Mouse (Mus musculus) ZHBTc4 (cell line): ENCODE data around the gene Slc25a22.

ENCODE experiments used
- DNase-seq: peaks from one replicate; pipeline ENCODE4 v3.0.0-alpha.2; 2011; ENCODE audit warnings: low read depth, low spot score

Slc25a22 gene

DNA sequence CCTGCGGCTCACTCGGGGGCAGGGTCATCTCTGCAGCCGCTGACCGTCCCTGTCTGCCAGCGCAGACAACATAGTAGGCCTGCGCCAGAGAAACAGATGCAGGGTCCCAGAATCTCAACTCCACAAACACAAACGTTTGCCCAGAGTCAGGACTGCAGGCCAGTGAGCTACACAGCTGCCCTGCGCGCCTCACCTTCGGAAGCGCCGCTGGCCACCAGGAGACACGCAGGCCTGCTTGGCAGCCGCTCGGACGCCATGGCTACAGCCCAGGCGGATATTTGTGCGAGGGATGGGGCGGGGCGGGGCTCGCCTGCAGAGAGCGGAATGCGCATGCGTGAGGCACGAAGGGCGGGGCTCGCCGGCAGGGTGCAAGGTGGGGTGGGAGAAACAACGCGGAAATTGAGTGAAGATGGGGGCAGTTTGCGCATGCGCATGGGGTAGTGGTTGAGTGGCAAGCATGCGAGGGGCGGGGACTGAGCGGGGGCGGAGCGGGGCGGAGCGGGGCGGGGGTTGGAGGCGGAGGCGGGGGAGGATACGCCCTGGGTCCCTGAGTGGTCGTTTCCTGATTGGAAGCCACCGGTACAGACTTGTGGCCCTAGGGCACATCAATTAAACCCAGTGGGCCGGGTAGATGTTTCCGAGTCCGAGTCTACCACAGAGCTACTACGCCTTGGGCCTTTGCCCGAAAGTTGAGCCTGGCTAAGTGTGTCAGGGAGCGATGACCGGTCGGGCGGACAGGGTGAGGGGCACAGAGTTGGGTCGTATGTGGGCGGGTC lies 23.7 kb downstream of the Slc25a22 start, which contains the start of gene Gatd1:
TSS of gene Gatd1 (minus strand) at position 328 of the 776 bp plus-strand sequence.
- peak; percentile 99 for DNase-seq

DNA sequence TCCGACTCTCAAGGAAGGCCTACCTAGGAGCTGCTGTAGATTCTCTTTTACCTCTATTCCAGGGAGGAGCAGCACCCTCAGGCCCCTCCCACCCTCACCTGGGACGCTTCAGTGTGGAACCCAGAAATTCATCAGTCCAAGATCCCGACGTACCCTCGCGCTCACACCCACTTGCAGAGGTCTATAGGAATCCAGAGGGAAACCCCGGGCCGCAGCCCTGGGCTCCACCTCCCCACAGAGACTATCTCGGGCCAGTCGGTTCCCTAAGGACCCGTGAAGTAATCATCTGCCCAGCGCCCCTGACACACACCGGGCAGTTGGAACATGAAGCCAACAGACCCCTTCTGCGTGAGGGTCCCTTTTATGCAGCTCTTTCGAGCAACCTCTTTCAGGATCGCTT lies 24.4 kb downstream of the Slc25a22 start:
- peak; percentile 47 for DNase-seq

DNA sequence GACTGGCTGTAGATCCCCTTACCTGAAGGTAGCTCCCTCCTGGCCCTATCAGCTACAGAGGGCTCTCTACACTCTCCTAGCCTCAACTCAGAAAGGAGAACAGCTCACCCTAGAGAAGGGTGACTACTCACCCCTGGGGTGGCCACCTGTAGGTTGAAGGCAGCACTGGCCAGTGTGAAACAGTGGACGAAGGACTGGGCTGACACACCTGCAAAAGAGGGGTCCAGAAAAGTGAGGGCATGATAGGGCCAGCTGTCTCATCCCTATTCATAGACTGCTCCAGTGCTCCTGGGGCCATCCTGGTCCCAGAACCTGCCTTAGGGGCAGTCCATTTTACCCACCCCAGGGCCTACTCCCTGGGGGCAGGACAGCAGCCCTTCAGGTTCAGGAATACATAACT lies 26.0 kb downstream of the Slc25a22 start:
- DNase-seq = no peak

DNA sequence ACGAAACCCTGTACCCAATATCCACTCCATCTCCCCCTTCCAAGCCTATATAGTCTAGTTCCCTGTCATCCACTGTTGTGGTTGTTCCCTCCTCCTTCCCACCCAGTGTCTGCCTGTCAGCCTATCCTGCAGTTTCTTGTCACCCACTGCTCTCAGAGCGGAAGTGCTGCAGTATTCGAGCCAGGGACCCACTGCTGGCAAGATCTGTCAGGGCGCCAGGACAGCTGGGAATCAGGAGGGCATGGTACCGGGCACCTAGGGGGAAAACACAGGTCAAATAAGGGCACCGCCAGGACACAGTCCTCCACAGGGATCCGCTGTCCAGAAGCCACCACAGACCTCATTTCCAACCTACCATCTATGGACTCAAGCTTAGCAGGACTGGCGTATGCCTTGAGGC lies 27.1 kb downstream of the Slc25a22 start:
- no peak for DNase-seq

DNA sequence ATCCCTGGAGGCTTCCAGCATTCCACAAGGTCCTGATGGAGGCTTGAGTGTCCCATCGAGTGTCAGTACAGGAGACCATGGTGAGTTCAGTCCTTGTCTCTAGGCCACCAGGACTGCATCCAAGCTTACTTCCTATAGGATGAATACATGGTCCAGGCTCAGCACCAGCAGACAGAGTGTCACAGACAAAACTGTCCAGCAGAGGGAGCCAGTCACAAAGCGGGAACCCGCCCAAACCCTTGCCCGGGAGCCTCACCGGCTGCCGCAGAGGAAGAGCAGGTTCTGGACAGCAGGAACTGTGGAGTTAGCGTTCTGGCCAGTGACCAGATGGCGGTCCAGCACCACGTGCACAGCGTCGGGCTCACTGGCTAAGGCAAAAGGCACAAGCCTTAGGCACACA lies 28.9 kb downstream of the Slc25a22 start:
- DNase-seq = peak; percentile 92

DNA sequence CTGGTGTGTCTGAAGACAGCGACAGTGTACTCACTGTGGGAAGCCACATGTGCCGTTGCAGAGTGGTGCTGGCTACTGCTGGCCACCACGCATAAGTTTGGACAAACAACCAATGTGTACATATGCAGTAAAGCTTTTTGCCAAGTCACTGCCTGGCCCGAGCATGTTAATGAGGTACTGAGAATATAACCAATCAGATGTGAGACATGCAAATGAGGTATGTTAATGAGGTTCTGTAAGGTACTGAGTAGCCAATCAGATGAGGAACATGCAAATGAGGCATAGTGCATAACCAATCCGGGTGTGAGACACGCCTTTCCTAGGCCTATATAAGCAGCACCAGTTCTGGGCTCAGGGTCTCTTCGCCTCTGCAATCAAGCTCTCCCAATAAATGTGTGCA lies 30.0 kb downstream of the Slc25a22 start:
- DNase-seq = peak; percentile 55

DNA sequence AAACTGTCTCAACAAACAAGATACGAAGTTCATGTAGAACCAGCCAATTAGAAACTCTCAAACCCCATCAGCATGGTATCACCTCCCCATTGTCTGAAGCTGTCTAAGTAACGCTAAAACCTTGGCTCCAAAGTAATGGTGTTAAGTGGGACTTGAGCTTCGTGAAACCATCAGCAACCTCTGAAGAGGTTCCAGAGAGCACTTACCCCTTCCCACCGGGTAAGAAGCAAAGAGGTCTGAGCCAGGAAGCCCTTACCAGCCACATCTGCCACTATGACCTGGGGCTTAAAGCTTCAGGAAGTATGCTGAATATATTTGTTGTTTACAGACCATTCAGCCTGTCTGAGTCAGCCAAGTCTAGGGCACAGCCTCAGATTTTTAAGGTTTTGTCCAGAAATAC lies 32.2 kb downstream of the Slc25a22 start:
- no peak for DNase-seq

DNA sequence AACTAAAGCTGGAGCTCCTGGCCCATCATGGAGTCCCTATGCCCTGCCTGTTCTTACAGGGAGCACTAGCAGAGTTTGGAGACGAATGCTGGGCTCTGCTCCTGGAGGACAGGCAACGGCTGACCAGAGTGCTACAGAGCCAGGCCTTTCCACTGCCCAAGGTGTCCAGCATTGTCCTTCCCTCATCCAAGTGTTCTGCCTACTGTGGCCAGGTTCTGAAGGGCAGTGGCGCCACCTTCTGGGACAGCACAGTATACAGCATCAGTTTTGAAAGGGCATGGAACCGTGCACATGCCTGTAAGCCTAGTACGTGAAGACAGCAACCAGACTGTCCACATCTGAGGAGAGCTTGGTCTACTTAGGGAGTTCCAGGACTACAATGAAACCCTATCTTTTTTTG lies 34.4 kb downstream of the Slc25a22 start:
- peak; percentile 65 for DNase-seq

DNA sequence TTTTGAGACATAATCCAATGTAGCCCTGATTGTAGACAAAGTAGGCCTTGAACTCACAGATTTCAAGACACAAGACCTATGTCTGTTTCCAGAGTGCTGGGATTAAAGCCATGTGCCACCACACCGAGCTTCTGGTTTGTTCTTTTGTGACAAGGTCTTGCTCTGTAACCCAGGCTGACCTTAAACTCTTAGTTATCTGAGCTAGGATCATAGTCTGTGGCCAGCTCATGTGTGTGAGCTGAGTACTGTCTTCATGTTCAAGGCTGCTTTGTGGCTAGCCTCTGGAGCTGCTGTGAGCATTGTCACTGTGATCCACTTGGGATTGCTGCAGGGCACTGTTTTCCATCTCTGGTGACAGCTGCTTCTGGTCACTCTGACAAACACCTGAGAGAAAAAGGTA lies 42.3 kb downstream of the Slc25a22 start:
- no peak for DNase-seq

DNA sequence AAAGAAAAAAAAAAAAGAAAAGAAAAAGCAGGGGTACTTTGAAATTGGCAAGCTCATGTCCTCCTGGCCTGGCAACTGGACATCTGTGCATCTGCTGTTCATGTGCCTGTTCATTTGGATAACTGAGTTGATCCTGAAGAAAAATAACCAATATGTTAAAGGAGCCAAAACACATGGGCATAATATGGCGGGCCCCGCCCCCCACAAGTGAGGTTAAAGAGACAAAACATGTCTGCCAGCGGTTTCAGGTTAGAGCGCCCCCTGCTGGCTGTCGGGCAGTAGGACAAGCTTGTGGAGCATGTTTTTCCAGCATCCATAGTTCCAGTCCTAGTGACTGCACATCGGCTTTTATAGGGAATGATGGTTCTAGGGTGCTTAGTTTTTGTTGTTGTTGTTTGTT lies 42.9 kb downstream of the Slc25a22 start:
- peak; percentile 92 for DNase-seq

DNA sequence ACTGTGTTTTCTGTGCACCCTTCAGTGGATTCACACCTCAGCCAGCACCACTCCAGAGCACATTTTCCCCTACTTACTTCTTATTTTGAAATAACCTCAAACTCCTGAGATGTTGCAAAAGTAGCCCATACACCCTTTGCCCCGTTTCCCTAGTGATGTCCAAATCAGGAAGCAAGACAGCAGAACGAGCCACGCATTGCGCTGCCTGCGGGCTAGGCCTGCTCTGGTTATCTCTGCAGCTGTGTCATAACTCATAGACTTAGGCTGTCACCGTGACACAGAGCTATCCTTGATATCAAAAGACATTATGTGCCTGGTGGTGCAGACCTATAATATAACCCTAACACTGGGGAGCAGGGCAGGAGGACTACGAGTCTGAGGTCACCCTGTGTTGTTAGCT lies 43.5 kb downstream of the Slc25a22 start:
- DNase-seq = no peak

DNA sequence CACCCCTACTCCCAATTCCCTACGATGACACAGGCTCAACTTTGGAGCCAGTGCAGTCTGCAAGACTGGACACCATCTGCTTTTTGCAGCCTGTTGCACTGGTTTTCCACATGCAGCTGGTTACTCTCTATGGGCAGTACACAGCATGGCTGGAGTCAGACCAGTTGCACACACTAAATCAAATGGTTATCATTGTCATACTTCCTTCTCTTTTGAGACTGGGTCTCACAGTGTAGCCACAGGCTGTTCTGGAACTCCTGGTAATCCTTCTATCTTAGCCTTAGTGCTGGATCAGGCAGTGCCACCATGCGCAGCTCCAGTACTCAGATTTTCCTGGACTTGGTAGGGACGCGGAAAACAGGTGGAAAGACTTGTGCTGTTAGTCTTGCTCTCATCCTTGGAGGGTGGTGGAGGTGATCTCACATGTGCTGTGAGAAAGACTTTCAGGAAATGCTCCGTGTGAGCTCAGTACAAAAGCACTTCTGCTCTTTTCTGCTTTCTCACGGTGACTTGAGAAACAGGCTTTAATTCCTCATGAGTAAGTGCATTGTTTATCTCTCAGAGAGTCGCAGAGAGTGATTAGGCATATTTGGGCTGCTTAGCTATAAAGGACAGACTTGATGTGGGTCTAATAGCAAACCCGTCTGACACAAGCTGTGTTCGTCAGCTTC lies 45.0 kb downstream of the Slc25a22 start:
- peak; percentile 27 for DNase-seq

DNA sequence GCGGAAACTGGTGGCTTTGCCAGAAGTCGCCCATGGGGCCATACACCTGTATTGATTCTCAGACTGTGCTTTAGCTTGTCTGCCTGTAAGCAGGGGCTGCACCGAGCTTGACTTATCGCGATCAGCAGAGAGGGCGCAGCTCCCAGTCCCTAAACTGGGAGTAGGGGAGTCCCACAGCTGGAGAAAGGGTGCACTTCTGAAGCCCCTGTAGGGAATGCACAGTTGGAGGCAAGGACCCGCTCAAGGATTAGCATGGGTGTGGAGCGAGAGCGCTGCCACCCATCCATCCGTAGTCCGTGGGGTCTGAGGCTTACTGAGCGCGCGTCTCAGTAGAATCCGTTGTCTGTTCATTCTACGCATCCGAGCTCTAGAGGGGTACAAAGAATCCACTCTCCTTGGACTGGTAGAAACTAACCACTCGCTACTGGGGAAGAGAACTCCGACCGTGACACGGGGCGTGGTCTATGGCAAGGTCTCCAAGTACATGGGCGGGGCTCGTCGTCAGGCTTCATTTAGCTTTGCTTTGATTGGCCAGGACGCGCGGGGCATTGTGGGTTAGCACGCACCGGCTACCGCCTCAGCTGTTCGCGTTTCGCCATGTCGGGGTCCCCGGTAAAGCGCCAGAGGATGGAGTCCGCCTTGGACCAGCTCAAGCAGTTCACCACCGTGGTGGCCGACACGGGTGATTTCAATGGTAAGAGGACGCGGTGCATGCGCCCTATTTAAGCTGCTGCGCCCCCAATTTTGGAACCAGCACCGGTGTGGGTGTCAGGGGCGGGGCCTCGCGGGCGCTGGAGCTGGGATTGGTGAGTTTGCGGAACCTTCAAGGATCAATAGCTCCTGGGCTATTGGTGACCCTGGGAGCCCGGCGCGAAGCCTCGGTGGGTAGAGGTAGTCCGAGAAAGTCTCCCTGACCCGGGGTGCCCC lies 45.8 kb downstream of the Slc25a22 start, which contains the start of gene Taldo1:
TSS of gene Taldo1 (plus strand) at position 575 of the 927 bp plus-strand sequence.
- DNase-seq = peak; percentile 99

DNA sequence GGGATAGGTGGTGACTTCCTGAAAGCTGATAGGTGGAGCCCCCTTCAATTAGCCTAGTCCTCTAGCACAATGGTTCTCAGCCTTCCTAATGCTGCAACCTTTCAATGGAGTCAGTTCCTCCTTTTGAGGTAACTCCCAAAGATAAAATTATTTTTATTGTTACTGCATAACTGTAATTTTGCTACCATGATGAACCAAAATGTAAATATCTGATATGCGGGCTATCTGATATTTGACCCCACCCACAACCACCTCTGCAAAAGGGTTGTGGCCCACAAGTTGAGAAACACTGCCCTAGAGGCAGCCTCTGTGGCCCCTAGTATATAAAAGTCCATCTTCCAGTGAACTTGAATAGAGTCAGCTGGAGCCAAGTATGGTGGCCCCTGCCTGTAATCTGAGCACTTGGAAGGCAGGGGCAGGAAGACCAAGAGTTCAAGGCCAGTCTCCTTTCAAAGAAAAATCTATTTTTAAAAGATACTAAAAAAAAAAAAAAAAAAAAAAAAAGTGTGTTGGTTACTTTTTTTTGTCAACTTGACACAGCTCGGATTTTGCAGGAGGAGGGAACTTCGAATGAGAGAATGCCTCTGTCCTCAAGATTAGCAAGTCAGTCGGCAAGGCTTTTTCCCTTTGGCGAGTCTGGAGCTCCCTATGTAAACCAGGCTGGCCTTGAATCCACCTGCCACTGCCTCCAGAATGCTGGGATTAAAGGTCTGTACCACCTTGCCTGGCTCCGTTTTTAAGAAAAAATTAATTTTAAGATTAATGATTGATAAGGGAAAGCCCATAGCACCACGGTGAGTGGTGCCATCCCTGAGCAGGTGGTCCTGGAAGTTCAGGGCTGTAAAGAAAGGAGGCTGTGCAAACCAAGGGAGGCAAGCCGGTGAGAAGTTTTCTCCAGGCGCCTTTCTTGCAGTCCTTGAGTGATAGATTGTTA lies 47.1 kb downstream of the Slc25a22 start:
- no peak for DNase-seq

DNA sequence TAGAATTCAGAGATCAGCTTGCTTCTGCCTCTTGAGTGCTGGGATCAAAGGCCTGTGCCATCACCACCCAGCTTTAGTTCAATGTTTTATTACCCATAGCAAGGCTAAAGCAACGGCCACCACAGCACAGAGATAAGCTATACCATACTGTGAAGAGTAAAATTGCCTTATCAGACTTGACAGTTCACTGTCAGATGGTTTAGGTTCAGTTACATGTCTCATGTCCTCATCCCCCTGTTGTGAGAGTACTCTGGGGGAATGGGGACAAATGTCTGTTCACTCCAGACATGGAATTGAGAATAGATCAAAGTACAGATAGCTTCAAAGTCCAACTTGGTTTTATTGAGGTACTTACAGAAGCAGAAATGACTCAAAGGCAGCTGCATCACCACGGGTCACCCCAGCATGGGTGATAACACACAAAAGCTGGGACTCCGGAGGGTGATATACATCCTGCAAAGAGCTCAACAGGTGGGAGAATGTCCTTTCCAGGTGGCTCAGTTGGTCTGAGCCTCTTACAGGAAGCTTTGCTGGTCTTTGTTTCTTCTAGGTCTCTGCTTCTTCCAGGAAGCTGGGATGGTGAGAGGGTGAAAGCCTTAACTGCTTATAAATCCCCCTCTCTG lies 49.1 kb downstream of the Slc25a22 start:
- no peak for DNase-seq

DNA sequence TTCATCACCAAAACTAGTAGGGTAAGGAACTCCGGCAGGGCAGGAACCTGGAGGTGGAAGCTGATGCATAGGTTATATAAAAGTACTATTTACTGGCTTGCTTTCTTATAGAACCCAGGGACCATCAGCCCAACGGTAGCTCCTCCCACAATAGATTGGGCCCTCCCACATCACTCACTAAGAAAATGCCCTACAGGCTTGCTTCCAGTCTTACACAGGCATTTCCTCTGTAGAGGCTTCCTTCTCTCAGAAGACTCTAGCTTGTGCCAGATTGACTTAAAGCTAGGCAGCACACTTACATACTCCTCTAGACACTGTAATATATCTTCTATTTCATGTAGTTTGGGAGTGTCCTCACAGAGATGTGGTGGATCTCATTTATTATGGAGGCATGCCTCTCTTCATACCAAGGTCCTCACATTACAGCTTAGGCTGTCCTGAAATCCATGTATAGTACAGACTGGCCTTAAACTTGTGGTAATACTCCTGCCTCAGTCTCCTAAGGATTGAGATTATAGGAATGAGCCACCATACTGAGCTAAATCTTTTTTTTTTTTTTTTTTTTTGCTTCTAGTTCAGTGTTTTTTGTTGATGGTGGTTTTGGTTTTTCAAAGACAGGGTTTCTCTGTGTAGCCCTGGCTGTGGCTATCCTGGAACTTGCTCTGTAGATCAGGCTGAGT lies 49.7 kb downstream of the Slc25a22 start:
- DNase-seq = peak; percentile 61

DNA sequence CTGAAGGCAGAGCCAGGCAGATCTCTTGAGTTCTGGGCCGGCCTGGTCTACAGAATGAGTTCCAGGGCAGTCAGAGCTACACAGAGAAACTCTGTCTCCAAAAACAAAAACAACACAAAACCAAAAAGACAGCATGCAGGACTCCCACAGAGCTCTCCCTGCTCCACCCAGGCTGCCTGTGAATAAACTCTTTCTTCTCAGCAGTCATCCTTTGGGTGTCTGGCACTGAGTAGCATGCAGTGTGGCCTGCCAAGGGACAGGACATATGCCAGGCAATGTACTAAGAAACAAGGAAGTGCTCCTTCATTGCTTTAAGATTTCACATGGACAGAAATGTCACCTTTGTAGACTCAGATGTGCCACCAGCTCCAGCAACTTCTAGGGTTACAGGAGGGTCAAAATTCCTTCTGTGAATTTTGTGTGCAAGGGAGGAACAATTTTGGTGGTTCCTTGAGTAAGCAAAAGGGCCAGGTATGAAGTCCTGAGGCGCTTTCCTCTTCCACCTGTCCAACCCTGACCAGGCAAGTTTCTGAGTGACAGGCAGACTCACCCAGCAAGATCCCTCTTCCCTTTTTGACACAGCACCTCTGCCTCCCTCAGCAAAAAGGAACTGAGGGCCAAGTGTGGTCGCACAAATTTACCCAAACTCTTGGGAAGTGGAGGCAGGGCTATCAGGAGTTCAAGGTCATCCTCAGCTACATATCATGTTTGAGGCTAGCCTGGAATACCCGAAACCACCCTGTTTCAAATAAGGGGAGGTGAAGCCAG lies 56.4 kb downstream of the Slc25a22 start:
- no peak for DNase-seq
